Mouse (Mus musculus) cortical plate, adult 2 months (tissue): ENCODE data around the gene Ppp2r1b.

ENCODE experiments used
- CTCF ChIP-seq: fragments of 200-500 bp; IDR thresholded peaks from 2 replicates; pipeline ENCODE4 v1.5.1; 2011; ENCODE audit warnings: mild to moderate bottlenecking, control low read depth, low read length; ENCODE audit not compliant: insufficient read depth; ENCODE audit errors: extremely low read depth
- POLR2A ChIP-seq: fragments of 200-500 bp; IDR thresholded peaks from 2 replicates; pipeline ENCODE4 v1.6.1; 2011; ENCODE audit warnings: mild to moderate bottlenecking, low read length, control low read depth; ENCODE audit not compliant: insufficient read depth; ENCODE audit errors: extremely low read depth

DNA sequence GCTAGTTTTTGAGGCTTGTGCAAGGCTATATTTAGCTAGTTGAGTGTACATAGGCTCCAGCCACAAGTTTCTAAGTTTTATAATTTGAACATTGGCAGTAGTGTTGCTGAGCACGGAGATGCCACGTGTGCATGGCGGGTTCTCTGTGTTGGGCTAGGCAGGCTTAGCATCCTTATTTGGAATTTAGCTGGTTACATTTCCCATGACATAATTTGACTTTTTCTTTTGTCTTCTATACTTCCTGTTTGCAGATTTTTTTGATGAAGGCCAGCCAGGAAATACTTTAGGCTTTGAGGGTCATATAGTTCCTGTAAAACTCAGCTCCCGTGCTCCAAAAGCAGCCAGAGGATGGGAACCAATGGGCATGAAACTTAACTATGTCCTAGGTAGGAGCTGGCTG lies 18.7 kb downstream of the Ppp2r1b start:
- no peak for TF ChIP-seq CTCF
- TF ChIP-seq POLR2A = no peak
